Mouse (Mus musculus) embryonic facial prominence, embryonic 13.5 days (tissue): ENCODE data around the gene Gse1. TPM values are rescaled to one million over a fixed set of nuclear protein-coding genes. Genes with fewer than 3 reads are reported as not detected.

Source experiments
- ATAC-seq: fragments of 200-750 bp; cut with Nextera tagmentation; 2 replicates; pipeline ENCODE4 v1.8.0; 2017; ENCODE audit warnings: low read depth; ENCODE audit not compliant: insufficient number of reproducible peaks, insufficient read depth, low FRiP score, low TSS enrichment
- H3K27ac ChIP-seq: fragments of 300-500 bp; sonication (generic); 2 replicates; pipeline ENCODE4 v1.5.1; 2015; ENCODE audit warnings: moderate library complexity, mild to moderate bottlenecking, inconsistent platforms
- H3K27me3 ChIP-seq: fragments of 300-500 bp; sonication (generic); 2 replicates; pipeline ENCODE4 v1.6.1; 2015; ENCODE audit warnings: mild to moderate bottlenecking, inconsistent platforms
- H3K36me3 ChIP-seq: fragments of 300-500 bp; sonication (generic); 2 replicates; pipeline ENCODE4 v1.6.1; 2015; ENCODE audit warnings: mild to moderate bottlenecking, inconsistent platforms
- H3K4me1 ChIP-seq: fragments of 300-500 bp; sonication (generic); 2 replicates; pipeline ENCODE4 v1.6.1; 2015; ENCODE audit warnings: inconsistent platforms
- H3K4me2 ChIP-seq: fragments of 300-500 bp; sonication (generic); 2 replicates; pipeline ENCODE4 v1.6.1; 2015; ENCODE audit warnings: moderate library complexity, mild to moderate bottlenecking, inconsistent platforms
- H3K4me3 ChIP-seq: fragments of 300-500 bp; sonication (generic); 2 replicates; pipeline ENCODE4 v1.5.1; 2015; ENCODE audit warnings: mild to moderate bottlenecking, inconsistent platforms
- H3K9ac ChIP-seq: fragments of 300-500 bp; sonication (generic); 2 replicates; pipeline ENCODE4 v1.6.1; 2015; ENCODE audit warnings: mild to moderate bottlenecking, inconsistent platforms
- H3K9me3 ChIP-seq: fragments of 300-500 bp; sonication (generic); 2 replicates; pipeline ENCODE4 v1.6.1; 2016; ENCODE audit warnings: inconsistent platforms
- WGBS: fragments of 180-500 bp; shearing (Covaris S2); methylation state at CpG from one replicate; pipeline ENCODE4 v1.1.7; 2015; ENCODE audit warnings: mixed read lengths; 5-methylcytosine and 5-hydroxymethylcytosine counted together
- polyA plus RNA-seq: library from polyadenylated mRNA; unstranded; fragments of >200 nt; fragmentation: Nextera tagmentation; extraction: Ambion mirVana; gene quantifications from 2 replicates; pipeline ENCODE4 v1.2.1, GENCODE M21; 2015

Gene Gse1
- polyA plus RNA-seq, 1 experiment from 2014 or later, result 8.6 TPM

DNA sequence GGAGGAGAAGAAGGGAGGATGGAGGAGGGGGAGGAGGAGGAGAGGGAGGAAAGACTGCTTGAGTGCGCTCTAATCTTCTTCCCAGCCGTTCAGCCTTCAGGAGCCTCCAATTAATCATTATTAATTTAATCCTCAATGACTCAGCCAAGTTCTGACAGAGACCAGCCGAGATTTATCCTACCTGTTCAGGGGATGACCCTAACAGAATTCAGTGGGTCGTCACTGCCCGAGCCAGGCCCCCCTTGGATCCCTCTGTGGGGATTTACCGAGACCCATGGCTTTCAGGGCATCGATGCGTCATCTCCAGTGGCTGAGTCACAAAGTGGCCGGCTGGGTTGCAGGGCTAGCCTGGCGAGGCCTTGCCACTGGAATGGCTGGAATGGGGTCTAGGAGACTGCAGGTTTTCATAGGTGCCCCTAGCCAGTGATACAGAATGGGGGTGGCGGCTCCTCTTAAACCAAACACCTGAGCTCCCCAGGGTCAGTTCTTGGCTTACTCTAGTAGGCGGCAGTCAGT, 90.3 kb downstream of the Gse1 start:
- no peak overlapping the region for H3K4me2 ChIP-seq
- peaks cover 46% of the 10 kb centered on the region for H3K4me1 ChIP-seq
- no peaks in the 10 kb centered on the region for H3K36me3 ChIP-seq
- WGBS, result 73% methylated on average over 12 of the region's 12 CpGs
- H3K4me3 ChIP-seq, result no peak overlapping the region
- no peak for ATAC-seq
- H3K9ac ChIP-seq, result no peak overlapping the region
- no peaks in the 10 kb centered on the region for H3K27me3 ChIP-seq
- no peak overlapping the region for H3K27ac ChIP-seq
- H3K9me3 ChIP-seq, result no peaks in the 10 kb centered on the region

DNA sequence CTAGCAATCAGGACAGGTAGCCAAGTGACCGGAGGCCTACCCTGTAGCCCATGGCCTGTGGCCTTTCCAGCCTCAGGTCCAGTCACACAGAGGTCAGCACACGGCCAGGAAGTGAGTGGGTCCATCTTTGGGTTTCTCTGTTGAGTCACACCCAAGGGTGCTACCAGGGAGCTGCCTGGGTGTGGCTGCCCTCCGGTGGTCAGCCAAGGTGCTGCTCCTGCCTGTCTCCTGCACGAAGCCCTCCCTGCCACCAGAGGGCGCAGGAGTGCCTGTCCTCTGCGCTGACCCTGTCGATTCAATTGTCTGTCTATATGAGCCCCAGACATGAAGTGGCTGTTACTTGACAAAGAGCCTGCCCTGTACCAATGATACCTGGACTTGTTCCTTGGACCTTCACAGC, 91.2 kb downstream of the Gse1 start:
- WGBS, result 22% methylated on average over 7 of the region's 7 CpGs
- peaks cover 52% of the 10 kb centered on the region for H3K4me1 ChIP-seq
- H3K9ac ChIP-seq, result no peak overlapping the region
- no peak overlapping the region for H3K4me3 ChIP-seq
- no peak overlapping the region for H3K27ac ChIP-seq
- no peak overlapping the region for H3K4me2 ChIP-seq
- H3K9me3 ChIP-seq, result no peaks in the 10 kb centered on the region
- no peaks in the 10 kb centered on the region for H3K27me3 ChIP-seq
- ATAC-seq, result no peak; the same call in 1 of the 2 replicates
- H3K36me3 ChIP-seq, result no peaks in the 10 kb centered on the region

DNA sequence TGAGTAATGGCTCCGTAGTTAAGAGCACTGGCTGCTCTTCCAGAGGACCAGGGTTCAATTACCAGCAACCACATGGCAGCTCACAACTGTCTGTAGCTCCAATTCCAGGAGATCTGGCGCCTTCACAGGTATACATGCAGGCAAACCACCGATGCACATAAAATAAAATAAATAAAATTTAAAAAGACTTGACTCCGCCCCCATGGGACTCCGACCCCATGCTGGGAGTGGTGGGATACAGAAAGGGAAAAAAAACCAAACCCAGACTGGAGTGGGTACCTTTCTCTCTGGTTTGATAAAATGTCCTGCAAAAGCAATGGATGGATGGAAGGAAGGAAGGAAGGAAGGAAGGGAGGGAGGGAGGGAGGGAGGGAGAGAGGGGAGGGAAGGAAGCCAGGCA, 91.9 kb downstream of the Gse1 start:
- Histone ChIP-seq H3K4me3 (no peak overlapping the region), H3K4me2 (no peak overlapping the region), H3K27ac (no peak overlapping the region), H3K4me1 (peaks cover 58% of the 10 kb centered on the region), H3K36me3 (no peaks in the 10 kb centered on the region), H3K9me3 (no peaks in the 10 kb centered on the region), H3K27me3 (no peaks in the 10 kb centered on the region), H3K9ac (no peak overlapping the region)
- 89% methylated on average over 5 of the region's 5 CpGs for WGBS
- ATAC-seq, result no peak

DNA sequence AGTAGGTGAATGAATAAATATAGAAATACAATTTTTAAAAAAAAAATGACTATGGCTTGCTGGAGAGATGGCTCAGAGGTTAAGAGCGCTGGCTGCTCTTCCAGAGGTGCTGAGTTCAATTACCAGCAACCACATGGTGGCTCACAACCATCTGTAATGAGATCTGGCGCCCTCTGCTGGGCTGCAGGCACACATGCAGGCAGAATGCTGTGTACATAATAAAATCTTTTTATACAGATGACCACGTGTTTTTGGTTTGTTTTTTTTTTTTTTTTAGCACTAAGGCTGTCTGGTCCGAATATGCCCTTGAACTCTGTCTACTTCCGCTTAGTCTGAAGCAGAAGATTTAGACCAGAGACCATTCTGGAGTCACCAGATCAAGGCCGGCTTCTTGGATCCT, 93.5 kb downstream of the Gse1 start:
- WGBS, result 36% methylated on average over 6 of the region's 6 CpGs
- no peak for ATAC-seq
- H3K36me3 ChIP-seq, result no peaks in the 10 kb centered on the region
- peaks cover 63% of the 10 kb centered on the region for H3K4me1 ChIP-seq
- no peaks in the 10 kb centered on the region for H3K9me3 ChIP-seq
- H3K27me3 ChIP-seq, result no peaks in the 10 kb centered on the region
- no peak overlapping the region for H3K9ac ChIP-seq
- no peak overlapping the region for H3K4me2 ChIP-seq
- no peak overlapping the region for H3K27ac ChIP-seq
- no peak overlapping the region for H3K4me3 ChIP-seq

DNA sequence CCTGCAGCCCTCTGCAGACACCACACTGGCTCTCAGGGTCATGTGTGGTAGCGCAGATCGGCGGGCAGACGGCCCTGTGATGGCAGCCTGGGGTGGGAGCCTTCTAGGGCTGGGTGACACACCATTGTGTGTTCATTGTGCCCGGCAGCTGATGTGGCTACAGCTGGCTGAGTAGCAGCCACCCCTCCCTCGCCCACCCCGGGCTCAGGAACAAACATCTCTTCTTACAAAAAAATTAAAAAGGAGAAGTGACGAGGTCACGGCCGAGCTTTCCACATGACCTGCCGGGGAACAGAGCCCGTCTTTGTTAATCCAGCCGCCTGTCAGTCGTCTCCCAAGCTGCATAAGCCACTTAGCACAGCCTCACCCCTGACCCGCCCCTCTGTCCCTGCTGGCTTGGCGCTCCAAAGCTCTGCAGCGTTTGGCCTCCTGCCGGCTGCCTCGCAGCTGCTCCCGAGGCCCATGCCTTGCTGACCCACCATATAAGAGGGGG, 94.7 kb downstream of the Gse1 start:
- no peak; the same call in 1 of the 2 replicates for ATAC-seq
- H3K4me3 ChIP-seq, result no peak overlapping the region

DNA sequence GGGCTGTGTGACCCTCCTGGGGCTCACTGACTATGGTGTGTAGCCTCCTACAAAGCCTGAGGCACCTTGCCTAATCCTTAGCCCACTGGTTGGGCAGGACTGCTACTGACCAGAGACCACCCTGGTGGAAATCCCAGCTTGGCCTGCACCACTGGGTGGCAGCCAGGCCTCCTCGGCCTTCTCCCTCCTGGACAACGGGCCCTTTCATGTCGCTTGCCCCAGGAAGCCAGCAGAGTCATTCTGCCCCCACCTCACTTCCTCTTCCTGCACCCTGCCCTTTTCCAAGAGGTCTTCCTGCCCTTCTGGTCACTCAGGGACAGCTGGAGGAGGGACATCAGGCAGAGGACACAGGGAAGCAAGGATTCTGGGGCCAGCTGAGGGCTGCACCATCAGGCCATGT, 96.3 kb downstream of the Gse1 start:
- H3K4me2 ChIP-seq, result no peak overlapping the region
- 34% methylated on average over 3 of the region's 3 CpGs for WGBS
- no peaks in the 10 kb centered on the region for H3K9me3 ChIP-seq
- H3K4me1 ChIP-seq, result peaks cover 41% of the 10 kb centered on the region
- peak overlapping the region; percentile 11; the same call in 1 of the 2 replicates for H3K27ac ChIP-seq
- H3K4me3 ChIP-seq, result no peak overlapping the region
- no peaks in the 10 kb centered on the region for H3K27me3 ChIP-seq
- no peaks in the 10 kb centered on the region for H3K36me3 ChIP-seq
- no peak for ATAC-seq
- H3K9ac ChIP-seq, result no peak overlapping the region

More for the DNA sequence above, 94.7 kb downstream of the Gse1 start:
- H3K4me1 ChIP-seq, result peaks cover 50% of the 10 kb centered on the region
- H3K4me2 ChIP-seq, result no peak overlapping the region; the same call in 1 of the 2 replicates
- H3K27ac ChIP-seq, result 0 out of 2 replicates have a peak overlapping the region, but pooled peaks have one; percentile 12
- WGBS, result 18% methylated on average over 20 of the region's 20 CpGs
- H3K9me3 ChIP-seq, result no peaks in the 10 kb centered on the region
- H3K9ac ChIP-seq, result peak overlapping the region; percentile 55; the same call in 1 of the 2 replicates
- H3K36me3 ChIP-seq, result no peaks in the 10 kb centered on the region
- no peaks in the 10 kb centered on the region for H3K27me3 ChIP-seq

DNA sequence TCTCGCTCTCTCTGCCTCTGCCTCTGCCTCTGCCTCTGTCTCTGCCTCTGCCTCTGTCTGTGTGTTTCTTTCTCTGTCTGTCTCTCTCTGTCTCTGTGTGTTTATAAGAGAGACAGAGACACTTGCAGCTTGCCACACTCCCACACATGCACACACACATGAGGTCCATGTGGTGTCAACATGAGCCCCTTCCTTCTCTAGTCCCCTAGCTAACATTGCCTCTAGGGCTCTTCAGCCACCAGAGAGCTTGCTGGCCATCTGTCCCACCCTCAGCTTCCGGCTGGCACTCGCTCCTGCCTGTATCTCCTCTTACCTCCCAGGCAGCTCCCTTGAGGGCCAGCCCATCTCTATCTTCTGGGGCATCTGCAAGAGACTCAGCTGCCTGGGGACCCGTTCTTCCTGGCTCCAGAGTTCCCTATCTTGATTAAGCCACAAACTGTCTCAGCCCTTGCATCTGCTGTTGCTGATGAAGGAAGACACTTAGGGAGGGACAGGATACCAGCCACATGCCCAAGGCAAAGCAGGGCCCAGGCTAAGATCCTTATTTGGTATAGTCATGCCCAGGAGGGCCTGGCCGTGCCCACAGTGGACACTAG, 97.0 kb downstream of the Gse1 start:
- H3K9me3 ChIP-seq, result no peaks in the 10 kb centered on the region
- H3K27ac ChIP-seq, result peak overlapping the region; percentile 11; the same call in 1 of the 2 replicates
- WGBS, result 50% methylated on average over 5 of the region's 5 CpGs
- H3K4me3 ChIP-seq, result no peak overlapping the region
- H3K4me1 ChIP-seq, result peaks cover 37% of the 10 kb centered on the region
- ATAC-seq, result no peak
- H3K9ac ChIP-seq, result 0 out of 2 replicates have a peak overlapping the region, but pooled peaks have one; percentile 11
- no peak overlapping the region for H3K4me2 ChIP-seq
- no peaks in the 10 kb centered on the region for H3K27me3 ChIP-seq
- H3K36me3 ChIP-seq, result no peaks in the 10 kb centered on the region

DNA sequence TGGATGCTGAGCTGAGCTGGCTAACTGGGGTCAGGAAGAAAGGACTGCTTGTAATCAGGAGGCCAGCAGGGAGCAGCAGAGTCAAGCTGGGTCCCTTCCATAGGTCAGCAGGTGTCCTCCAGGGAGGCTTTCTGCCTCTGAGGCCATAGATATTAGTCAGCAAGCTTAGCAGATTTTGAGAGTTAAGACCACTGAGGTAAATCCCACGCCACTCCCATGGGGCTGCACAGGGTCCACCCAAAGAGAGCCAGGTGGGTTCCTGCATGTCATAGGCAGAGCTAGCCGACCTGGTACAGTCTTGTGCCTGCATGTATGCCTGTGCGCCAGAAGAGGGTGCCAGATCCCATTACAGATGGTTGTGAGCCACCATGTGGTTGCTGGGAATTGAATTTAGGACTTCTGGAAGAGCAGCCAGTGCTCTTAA, 98.9 kb downstream of the Gse1 start:
- Histone ChIP-seq H3K36me3 (no peaks in the 10 kb centered on the region), H3K4me1 (peaks cover 48% of the 10 kb centered on the region), H3K9me3 (no peaks in the 10 kb centered on the region), H3K4me2 (no peak overlapping the region), H3K27ac (no peak overlapping the region), H3K27me3 (no peaks in the 10 kb centered on the region), H3K4me3 (no peak overlapping the region), H3K9ac (no peak overlapping the region)
- 43% methylated on average over 3 of the region's 3 CpGs for WGBS
- no peak for ATAC-seq

DNA sequence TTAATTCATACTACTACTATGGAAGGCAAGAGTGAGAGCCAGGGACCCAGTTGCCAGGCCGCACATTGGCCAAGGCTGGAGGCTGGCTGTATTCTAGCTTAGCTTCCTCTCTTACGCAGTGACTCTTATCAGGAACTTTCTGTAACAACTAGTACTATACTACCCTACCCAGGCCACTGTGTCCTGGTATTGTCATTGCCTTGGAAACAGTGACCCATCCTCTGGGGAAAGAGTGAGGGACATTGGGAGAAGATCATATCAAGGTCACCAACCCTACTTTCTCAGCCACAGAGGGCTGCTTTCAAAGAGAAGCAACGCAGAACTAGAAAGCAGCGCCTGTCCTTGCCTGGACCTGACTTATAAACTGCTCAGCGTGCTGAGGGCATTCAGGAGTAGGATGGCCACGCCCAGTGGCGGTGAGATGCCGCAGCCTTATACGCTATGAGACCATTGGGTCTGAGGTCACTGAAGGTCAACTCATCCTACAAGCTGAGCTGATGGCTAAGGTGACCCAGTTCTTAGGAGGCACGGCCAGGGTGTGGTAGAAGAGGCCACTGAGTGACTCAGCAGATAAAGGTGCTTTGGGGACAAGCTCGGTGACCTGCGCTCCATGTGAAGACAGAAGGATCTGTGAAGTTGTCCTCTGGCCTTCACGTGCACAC, 100.2 kb downstream of the Gse1 start:
- Histone ChIP-seq H3K4me1 (peaks cover 41% of the 10 kb centered on the region), H3K36me3 (no peaks in the 10 kb centered on the region), H3K4me3 (no peak overlapping the region), H3K4me2 (no peak overlapping the region), H3K9ac (no peak overlapping the region), H3K9me3 (no peaks in the 10 kb centered on the region), H3K27ac (no peak overlapping the region), H3K27me3 (no peaks in the 10 kb centered on the region)
- no peak for ATAC-seq
- 89% methylated on average over 13 of the region's 13 CpGs for WGBS

DNA sequence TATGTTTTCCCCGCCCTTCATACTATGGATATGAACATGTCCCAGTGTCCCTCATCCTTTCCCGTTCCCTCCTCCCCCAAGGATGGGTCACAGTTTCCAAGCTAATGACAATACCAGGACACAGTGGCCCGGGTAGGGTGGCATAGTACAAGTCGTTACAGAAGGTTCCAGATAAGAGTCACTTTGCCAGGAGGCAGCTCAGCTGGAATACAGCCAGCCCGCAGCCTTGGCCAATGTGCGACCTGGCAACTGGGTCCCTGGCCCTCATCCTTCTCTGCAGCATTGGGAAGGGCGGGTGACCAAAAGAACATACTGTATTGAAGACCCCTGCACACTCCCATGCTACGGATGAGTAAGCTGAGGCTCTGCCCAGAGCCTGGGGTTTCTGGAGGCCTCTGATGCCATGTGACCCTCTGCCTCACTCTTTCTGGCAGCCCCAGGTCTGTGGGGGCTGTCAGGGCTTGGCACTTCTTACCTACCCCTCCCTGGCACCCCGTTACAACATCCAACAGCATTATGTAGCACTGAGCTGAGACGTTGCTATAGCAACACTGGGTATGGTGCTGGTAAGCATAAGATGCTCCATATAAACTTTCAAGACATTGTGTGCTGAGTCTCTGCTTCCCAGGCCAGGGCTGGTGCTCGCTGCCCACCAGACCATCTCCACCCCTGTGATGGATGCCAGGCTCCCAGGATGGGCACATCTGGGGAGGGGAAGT, 100.9 kb downstream of the Gse1 start:
- no peaks in the 10 kb centered on the region for H3K36me3 ChIP-seq
- H3K4me1 ChIP-seq, result peaks cover 35% of the 10 kb centered on the region
- H3K4me2 ChIP-seq, result no peak overlapping the region
- H3K4me3 ChIP-seq, result no peak overlapping the region
- no peaks in the 10 kb centered on the region for H3K9me3 ChIP-seq
- no peaks in the 10 kb centered on the region for H3K27me3 ChIP-seq
- no peak overlapping the region for H3K9ac ChIP-seq
- H3K27ac ChIP-seq, result no peak overlapping the region
- ATAC-seq, result no peak
- 88% methylated on average over 11 of the region's 11 CpGs for WGBS

DNA sequence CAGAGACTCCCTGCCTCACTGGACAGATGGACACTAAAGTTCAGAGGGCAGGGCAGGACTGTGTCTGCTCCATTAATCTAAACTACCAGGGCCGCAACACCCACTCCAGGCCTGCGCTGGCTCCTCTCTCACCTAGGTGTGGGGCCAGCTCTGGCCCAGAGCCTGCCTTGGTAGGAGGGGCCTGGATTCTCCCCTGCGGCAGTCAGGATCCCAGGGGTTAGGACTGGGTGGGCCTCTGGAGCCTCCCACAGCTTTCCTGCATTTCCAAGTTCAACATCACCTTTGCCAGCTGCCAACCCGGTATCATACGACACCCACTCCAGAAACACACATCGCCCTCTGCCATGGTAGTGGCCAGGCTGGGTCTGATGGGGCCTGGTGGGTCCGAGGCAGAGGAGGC, 102.8 kb downstream of the Gse1 start:
- Histone ChIP-seq H3K9ac (no peak overlapping the region), H3K4me1 (peaks cover 38% of the 10 kb centered on the region)

More for the DNA sequence above, 102.8 kb downstream of the Gse1 start:
- Histone ChIP-seq H3K36me3 (no peaks in the 10 kb centered on the region), H3K27me3 (no peaks in the 10 kb centered on the region), H3K4me2 (no peak overlapping the region), H3K4me3 (no peak overlapping the region), H3K27ac (0 out of 2 replicates have a peak overlapping the region, but pooled peaks have one; percentile 49), H3K9me3 (no peaks in the 10 kb centered on the region)
- ATAC-seq, result no peak
- 76% methylated on average over 7 of the region's 7 CpGs for WGBS
